Mouse (Mus musculus) megakaryocyte, embryonic 14.5 days (primary cell): ENCODE data around the gene Grin3b.

Experiments used
- FLI1 ChIP-seq: IDR thresholded peaks from 2 replicates; pipeline ENCODE4 v1.6.1; 2012; ENCODE audit warnings: low read length, inconsistent platforms, mixed read lengths
- GATA1 ChIP-seq: IDR thresholded peaks from 3 replicates; pipeline ENCODE4 v1.6.1; 2012; ENCODE audit warnings: mixed read lengths, low read length, inconsistent platforms, borderline replicate concordance

DNA sequence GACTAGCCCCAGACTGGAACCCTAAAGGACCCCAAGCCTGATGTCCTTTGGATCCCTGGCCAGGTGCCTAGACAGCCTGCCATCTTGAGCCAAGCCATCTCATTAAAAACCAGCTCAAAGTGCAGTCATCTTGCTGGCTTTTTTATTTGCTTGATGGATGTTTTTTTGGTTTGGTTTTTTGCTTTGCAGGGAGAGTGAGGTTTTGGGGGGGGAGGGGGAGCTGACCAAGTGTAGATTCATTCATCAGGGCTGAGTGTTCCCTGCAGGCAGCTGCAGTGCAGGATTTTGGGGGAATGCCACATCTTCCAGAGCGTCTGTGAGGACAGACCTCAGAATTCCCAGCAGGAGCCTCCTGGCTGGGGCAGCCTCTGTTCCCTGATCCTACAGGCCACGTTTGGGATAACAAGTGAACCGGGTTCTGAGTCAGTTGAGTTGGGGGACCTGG is 1.4 kb upstream of the Grin3b start:
- TF ChIP-seq GATA1: no peak
- TF ChIP-seq FLI1: no peak
